Mouse (Mus musculus): Measurements from ENCODE around the gene Il11ra1. TPM values are rescaled to one million over a fixed set of nuclear protein-coding genes. Genes with fewer than 3 reads are reported as not detected.

Gene Il11ra1
- polyA plus RNA-seq, 1 experiment = 3.3 TPM

- Histone ChIP-seq H3K79me2 (ENCODE audit: control insufficient read depth, insufficient read depth) (peaks cover 8% of the 10 kb centered on the region), H3K36me3 (ENCODE audit: control insufficient read depth, insufficient read depth) (no peaks in the 10 kb centered on the region), H3K27me3 (ENCODE audit: control insufficient read depth, insufficient read depth, insufficient read length) (no peaks in the 10 kb centered on the region), H3ac (ENCODE audit: control insufficient read depth, insufficient read length) (no peak overlapping the region), H3K4me3 (no peak overlapping the region), H3K4me2 (ENCODE audit: low read depth) (no peak overlapping the region)
- no peak for TF ChIP-seq POLR2A (IDR thresholded peaks at IDR 0.05; ENCODE audit: insufficient read length, low read depth)
- TF ChIP-seq CEBPB (IDR thresholded peaks at IDR 0.05; ENCODE audit: insufficient read depth, poor library complexity, severe bottlenecking) = no peak
- TF ChIP-seq SRF (IDR thresholded peaks at IDR 0.05; ENCODE audit: control insufficient read depth, insufficient read length, low read depth) = no peak
- no peak for TF ChIP-seq MYOG (IDR thresholded peaks at IDR 0.05; ENCODE audit: control insufficient read depth in 1 of 3, insufficient read depth in 1 of 3, insufficient read length in 2 of 3, low read depth in 2 of 3)
- TF ChIP-seq TCF12 (IDR thresholded peaks at IDR 0.05; ENCODE audit: insufficient read depth, poor library complexity, severe bottlenecking) = no peak
- no peak for TF ChIP-seq MYOD1 (IDR thresholded peaks at IDR 0.05; ENCODE audit: control insufficient read depth in 1 of 3, insufficient read length in 2 of 3, low read depth in 2 of 3)
- no peak for TF ChIP-seq TCF3 (IDR thresholded peaks at IDR 0.05; ENCODE audit: insufficient read length, low read depth)
- TF ChIP-seq POLR2AphosphoS2 (IDR thresholded peaks at IDR 0.05; ENCODE audit: insufficient read length, low read depth) = no peak
- TF ChIP-seq REST (IDR thresholded peaks at IDR 0.05; ENCODE audit: insufficient read depth, insufficient read length) = no peak
- TF ChIP-seq MAX (IDR thresholded peaks at IDR 0.05; ENCODE audit: low read depth) = no peak
- TF ChIP-seq USF1 (IDR thresholded peaks at IDR 0.05; ENCODE audit: low read depth) = no peak
- TF ChIP-seq E2F4 (IDR thresholded peaks at IDR 0.05; ENCODE audit: insufficient read depth) = no peak
Observed at GRCm38 (mm10) chr4:41710229-41710628, 10.4 kb downstream of the Il11ra1 start.

GRCm38 (mm10) chr4:41711705-41712375 lies 12.1 kb downstream of the Il11ra1 start:
- Histone ChIP-seq H3K4me2 (ENCODE audit: low read depth) (peak overlapping the region; percentile 96), H3K4me3 (peak overlapping the region; percentile 91), H3K79me2 (ENCODE audit: control insufficient read depth, insufficient read depth) (peaks cover 8% of the 10 kb centered on the region), H3K36me3 (ENCODE audit: control insufficient read depth, insufficient read depth) (no peaks in the 10 kb centered on the region), H3ac (ENCODE audit: control insufficient read depth, insufficient read length) (peak overlapping the region; percentile 14), H3K27me3 (ENCODE audit: control insufficient read depth, insufficient read depth, insufficient read length) (no peaks in the 10 kb centered on the region)
- TF ChIP-seq POLR2A (IDR thresholded peaks at IDR 0.05; ENCODE audit: insufficient read length, low read depth) (no peak), E2F4 (IDR thresholded peaks at IDR 0.05; ENCODE audit: insufficient read depth) (no peak), TCF12 (IDR thresholded peaks at IDR 0.05; ENCODE audit: insufficient read depth, poor library complexity, severe bottlenecking) (no peak), REST (IDR thresholded peaks at IDR 0.05; ENCODE audit: insufficient read depth, insufficient read length) (no peak), MYOG (IDR thresholded peaks at IDR 0.05; ENCODE audit: control insufficient read depth in 1 of 3, insufficient read depth in 1 of 3, insufficient read length in 2 of 3, low read depth in 2 of 3) (no peak), MYOD1 (IDR thresholded peaks at IDR 0.05; ENCODE audit: control insufficient read depth in 1 of 3, insufficient read length in 2 of 3, low read depth in 2 of 3) (no peak), TCF3 (IDR thresholded peaks at IDR 0.05; ENCODE audit: insufficient read length, low read depth) (no peak), MAX (IDR thresholded peaks at IDR 0.05; ENCODE audit: low read depth) (no peak), SRF (IDR thresholded peaks at IDR 0.05; ENCODE audit: control insufficient read depth, insufficient read length, low read depth) (no peak)

GRCm38 (mm10) chr4:41712421-41713196 lies 12.8 kb downstream of the Il11ra1 start:
- H3K79me2 ChIP-seq (ENCODE audit: control insufficient read depth, insufficient read depth) = peaks cover 8% of the 10 kb centered on the region
- H3ac ChIP-seq (ENCODE audit: control insufficient read depth, insufficient read length) = peak overlapping the region; percentile 14
- TF ChIP-seq MYOG (IDR thresholded peaks at IDR 0.05; ENCODE audit: control insufficient read depth in 1 of 3, insufficient read depth in 1 of 3, insufficient read length in 2 of 3, low read depth in 2 of 3) (peak in 1 of 3 experiments; percentile 14), USF1 (IDR thresholded peaks at IDR 0.05; ENCODE audit: low read depth) (no peak), SRF (IDR thresholded peaks at IDR 0.05; ENCODE audit: control insufficient read depth, insufficient read length, low read depth) (no peak), MYOD1 (IDR thresholded peaks at IDR 0.05; ENCODE audit: control insufficient read depth in 1 of 3, insufficient read length in 2 of 3, low read depth in 2 of 3) (peak in 1 of 3 experiments; percentile 8), CEBPB (IDR thresholded peaks at IDR 0.05; ENCODE audit: insufficient read depth, poor library complexity, severe bottlenecking) (no peak)
- no peaks in the 10 kb centered on the region for H3K27me3 ChIP-seq (ENCODE audit: control insufficient read depth, insufficient read depth, insufficient read length)
- H3K36me3 ChIP-seq (ENCODE audit: control insufficient read depth, insufficient read depth) = no peaks in the 10 kb centered on the region
- peak overlapping the region; percentile 91 for H3K4me3 ChIP-seq
- H3K4me2 ChIP-seq (ENCODE audit: low read depth) = peak overlapping the region; percentile 96

- peak within 1 kb of the TSS; percentile 14 for H3ac ChIP-seq (ENCODE audit: control insufficient read depth, insufficient read length)
- no peaks in the 10 kb centered on the region for H3K36me3 ChIP-seq (ENCODE audit: control insufficient read depth, insufficient read depth)
- H3K27me3 ChIP-seq (ENCODE audit: control insufficient read depth, insufficient read depth, insufficient read length) = no peaks in the 10 kb centered on the region
- peak within 1 kb of the TSS; percentile 98 for H3K4me2 ChIP-seq (ENCODE audit: low read depth)
- H3K79me2 ChIP-seq (ENCODE audit: control insufficient read depth, insufficient read depth) = peaks cover 8% of the 10 kb centered on the region
- H3K4me3 ChIP-seq = peak within 1 kb of the TSS; percentile 91
- TF ChIP-seq E2F4 (IDR thresholded peaks at IDR 0.05; ENCODE audit: insufficient read depth) = no peak
- TF ChIP-seq POLR2A (IDR thresholded peaks at IDR 0.05; ENCODE audit: insufficient read length, low read depth) = peak; percentile 84
- TF ChIP-seq TCF12 (IDR thresholded peaks at IDR 0.05; ENCODE audit: insufficient read depth, poor library complexity, severe bottlenecking) = no peak
- no peak for TF ChIP-seq MAX (IDR thresholded peaks at IDR 0.05; ENCODE audit: low read depth)
- TF ChIP-seq SRF (IDR thresholded peaks at IDR 0.05; ENCODE audit: control insufficient read depth, insufficient read length, low read depth) = no peak
- peak; percentile 82 for TF ChIP-seq POLR2AphosphoS2 (IDR thresholded peaks at IDR 0.05; ENCODE audit: insufficient read length, low read depth)
- no peak for TF ChIP-seq MYOD1 (IDR thresholded peaks at IDR 0.05; ENCODE audit: control insufficient read depth in 1 of 3, insufficient read length in 2 of 3, low read depth in 2 of 3)
Observed at GRCm38 (mm10) chr4:41713197-41714067, 13.6 kb downstream of the Il11ra1 start, which contains the start of gene Rpp25l. Gene Rpp25l (minus strand): TSS chr4:41713534.

All from myocyte (in vitro differentiated cells).